In genomic region chr7:68988061-68988460, GRCm38 (mm10) we compare ENCODE assay signal across 16 mouse cellular contexts.
"Had no signal": no experiment of that assay in that cellular context is flagged by ENCODE, and none has a peak within 500 bp of the region (broad histone marks: within the 10 kb centered on the region; RNA-seq: fewer than 3 reads in every experiment).

No protein-coding gene starts in this region.

- H3K9ac ChIP-seq: neural tube, embryonic 13.5 days; neural tube, embryonic 15.5 days; stomach, embryonic 15.5 days had no signal

- H3K36me3 ChIP-seq: neural tube, embryonic 13.5 days; neural tube, embryonic 15.5 days; stomach, embryonic 15.5 days had no signal

- H3K4me3 ChIP-seq: neural tube, embryonic 13.5 days; neural tube, embryonic 15.5 days; stomach, embryonic 15.5 days had no signal

- H3K4me1 ChIP-seq: neural tube, embryonic 13.5 days; neural tube, embryonic 15.5 days; stomach, embryonic 15.5 days had no signal

- H3K27me3 ChIP-seq: neural tube, embryonic 13.5 days; neural tube, embryonic 15.5 days; stomach, embryonic 15.5 days had no signal

- DNase-seq: retina, postnatal 1 day; right cerebral cortex, adult 18-20 months; right cerebral cortex, postnatal 14 days; right cerebral cortex, postnatal 25 days; right cerebral cortex, postnatal 4 days; spleen, adult 18-20 months; thymus, adult 18-20 months; thymus, adult 2 months; thymus, postnatal 14 days; thymus, postnatal 25 days; thymus, postnatal 36 days; thymus, postnatal 4 days had no signal

- H3K9me3 ChIP-seq: neural tube, embryonic 13.5 days; neural tube, embryonic 15.5 days; stomach, embryonic 15.5 days had no signal

- H3K27ac ChIP-seq: neural tube, embryonic 13.5 days; neural tube, embryonic 15.5 days; stomach, embryonic 15.5 days; stomach, postnatal 0 days had no signal

- H3K4me2 ChIP-seq: neural tube, embryonic 13.5 days; neural tube, embryonic 15.5 days; stomach, embryonic 15.5 days had no signal
